Mouse (Mus musculus): Measurements from ENCODE around the gene Gnaz. TPM values are rescaled to one million over a fixed set of nuclear protein-coding genes. Genes with fewer than 3 reads are reported as not detected.
A peak's percentile ranks its signal among the peaks of the same experiment; 100 is the strongest.

Gene Gnaz
- 1.7 and 2.4 TPM in 2 replicates for polyA plus RNA-seq (2012; rRNA removed)

- TF ChIP-seq POLR2A (IDR thresholded peaks at IDR 0.05; ENCODE audit: low read depth, low read length) (no peak), CTCF (IDR thresholded peaks at IDR 0.05; ENCODE audit: extremely low read depth, insufficient read length, insufficient replicate concordance, low read depth, low read length) (peak; percentile 29; the same call in 1 of the 2 replicates)
- Histone ChIP-seq H3K27me3 (ENCODE audit: control insufficient read depth, insufficient read depth, low read length) (0 out of 2 replicates have a peak, but pooled peaks cover 5% of the 10 kb centered on the region), H3K4me3 (ENCODE audit: low read depth, low read length) (peak within 1 kb of the TSS; percentile 63), H3K27ac (ENCODE audit: insufficient read depth, low read depth, low read length) (no peak within 1 kb of the TSS), H3K4me1 (ENCODE audit: control insufficient read depth, insufficient read depth, insufficient read length, low read length) (0 out of 2 replicates have a peak, but pooled peaks cover 2% of the 10 kb centered on the region), H3K36me3 (ENCODE audit: control insufficient read depth, insufficient read depth, low read length) (no peaks in the 10 kb centered on the region)
- WGBS: under 1% methylated on average over 82 of the region's 83 CpGs
Observed at GRCm38 (mm10) chr10:74966850-74967451, at the start of gene Gnaz. TSS of gene Gnaz (plus strand) at chr10:74967177.

- Histone ChIP-seq H3K36me3 (ENCODE audit: control insufficient read depth, insufficient read depth, low read length) (no peaks in the 10 kb centered on the region), H3K27me3 (ENCODE audit: control insufficient read depth, insufficient read depth, low read length) (no peaks in the 10 kb centered on the region), H3K27ac (ENCODE audit: insufficient read depth, low read depth, low read length) (no peak overlapping the region), H3K4me1 (ENCODE audit: control insufficient read depth, insufficient read depth, insufficient read length, low read length) (no peaks in the 10 kb centered on the region), H3K4me3 (ENCODE audit: low read depth, low read length) (no peak overlapping the region)
- WGBS: 26% methylated on average over 5 of the region's 5 CpGs
- TF ChIP-seq CTCF (IDR thresholded peaks at IDR 0.05; ENCODE audit: extremely low read depth, insufficient read length, insufficient replicate concordance, low read depth, low read length) (no peak), POLR2A (IDR thresholded peaks at IDR 0.05; ENCODE audit: low read depth, low read length) (no peak)
Observed at GRCm38 (mm10) chr10:74919277-74919676, 47.7 kb upstream of the Gnaz start.

- WGBS: 16% methylated on average over 17 of the region's 17 CpGs
- Histone ChIP-seq H3K4me3 (ENCODE audit: low read depth, low read length) (no peak overlapping the region), H3K27ac (ENCODE audit: insufficient read depth, low read depth, low read length) (no peak overlapping the region), H3K36me3 (ENCODE audit: control insufficient read depth, insufficient read depth, low read length) (no peaks in the 10 kb centered on the region), H3K27me3 (ENCODE audit: control insufficient read depth, insufficient read depth, low read length) (no peaks in the 10 kb centered on the region), H3K4me1 (ENCODE audit: control insufficient read depth, insufficient read depth, insufficient read length, low read length) (peaks cover 4% of the 10 kb centered on the region; the same call in 1 of the 2 replicates)
- TF ChIP-seq CTCF (IDR thresholded peaks at IDR 0.05; ENCODE audit: extremely low read depth, insufficient read length, insufficient replicate concordance, low read depth, low read length) (peak; percentile 81), POLR2A (IDR thresholded peaks at IDR 0.05; ENCODE audit: low read depth, low read length) (no peak)
Observed at GRCm38 (mm10) chr10:74920853-74921567, 46.0 kb upstream of the Gnaz start.

- no peak for TF ChIP-seq POLR2A (IDR thresholded peaks at IDR 0.05; ENCODE audit: low read depth, low read length)
- TF ChIP-seq CTCF (IDR thresholded peaks at IDR 0.05; ENCODE audit: extremely low read depth, insufficient read length, insufficient replicate concordance, low read depth, low read length): no peak
- H3K27ac ChIP-seq (ENCODE audit: insufficient read depth, low read depth, low read length): no peak overlapping the region
- WGBS: 79% methylated on average over 11 of the region's 11 CpGs
- H3K4me1 ChIP-seq (ENCODE audit: control insufficient read depth, insufficient read depth, insufficient read length, low read length): peaks cover 4% of the 10 kb centered on the region; the same call in 1 of the 2 replicates
- H3K4me3 ChIP-seq (ENCODE audit: low read depth, low read length): no peak overlapping the region
- no peaks in the 10 kb centered on the region for H3K27me3 ChIP-seq (ENCODE audit: control insufficient read depth, insufficient read depth, low read length)
- H3K36me3 ChIP-seq (ENCODE audit: control insufficient read depth, insufficient read depth, low read length): no peaks in the 10 kb centered on the region
Observed at GRCm38 (mm10) chr10:74921614-74922013, 45.4 kb upstream of the Gnaz start.

- H3K27ac ChIP-seq (ENCODE audit: insufficient read depth, low read depth, low read length): no peak overlapping the region
- TF ChIP-seq CTCF (IDR thresholded peaks at IDR 0.05; ENCODE audit: extremely low read depth, insufficient read length, insufficient replicate concordance, low read depth, low read length): peak; percentile 44; the same call in 1 of the 2 replicates
- no peak for TF ChIP-seq POLR2A (IDR thresholded peaks at IDR 0.05; ENCODE audit: low read depth, low read length)
- WGBS: 32% methylated on average over 6 of the region's 6 CpGs
- H3K36me3 ChIP-seq (ENCODE audit: control insufficient read depth, insufficient read depth, low read length): no peaks in the 10 kb centered on the region
- peaks cover 4% of the 10 kb centered on the region; the same call in 1 of the 2 replicates for H3K4me1 ChIP-seq (ENCODE audit: control insufficient read depth, insufficient read depth, insufficient read length, low read length)
- H3K27me3 ChIP-seq (ENCODE audit: control insufficient read depth, insufficient read depth, low read length): no peaks in the 10 kb centered on the region
- no peak overlapping the region for H3K4me3 ChIP-seq (ENCODE audit: low read depth, low read length)
Observed at GRCm38 (mm10) chr10:74922763-74923162, 44.2 kb upstream of the Gnaz start.

- Histone ChIP-seq H3K27me3 (ENCODE audit: control insufficient read depth, insufficient read depth, low read length) (no peaks in the 10 kb centered on the region), H3K36me3 (ENCODE audit: control insufficient read depth, insufficient read depth, low read length) (no peaks in the 10 kb centered on the region), H3K4me3 (ENCODE audit: low read depth, low read length) (no peak overlapping the region), H3K4me1 (ENCODE audit: control insufficient read depth, insufficient read depth, insufficient read length, low read length) (peaks cover 4% of the 10 kb centered on the region; the same call in 1 of the 2 replicates), H3K27ac (ENCODE audit: insufficient read depth, low read depth, low read length) (no peak overlapping the region)
- TF ChIP-seq CTCF (IDR thresholded peaks at IDR 0.05; ENCODE audit: extremely low read depth, insufficient read length, insufficient replicate concordance, low read depth, low read length) (no peak), POLR2A (IDR thresholded peaks at IDR 0.05; ENCODE audit: low read depth, low read length) (no peak)
- WGBS: 85% methylated on average over 14 of the region's 14 CpGs
Observed at GRCm38 (mm10) chr10:74924274-74924673, 42.7 kb upstream of the Gnaz start.

GRCm38 (mm10) chr10:74925324-74925723 is 41.7 kb upstream of the Gnaz start:
- 9% methylated on average over 21 of the region's 21 CpGs for WGBS
- TF ChIP-seq POLR2A (IDR thresholded peaks at IDR 0.05; ENCODE audit: low read depth, low read length) (no peak), CTCF (IDR thresholded peaks at IDR 0.05; ENCODE audit: extremely low read depth, insufficient read length, insufficient replicate concordance, low read depth, low read length) (peak; percentile 21; the same call in 1 of the 2 replicates)
- Histone ChIP-seq H3K4me1 (ENCODE audit: control insufficient read depth, insufficient read depth, insufficient read length, low read length) (peaks cover 4% of the 10 kb centered on the region; the same call in 1 of the 2 replicates), H3K36me3 (ENCODE audit: control insufficient read depth, insufficient read depth, low read length) (no peaks in the 10 kb centered on the region), H3K27ac (ENCODE audit: insufficient read depth, low read depth, low read length) (no peak overlapping the region), H3K4me3 (ENCODE audit: low read depth, low read length) (no peak overlapping the region), H3K27me3 (ENCODE audit: control insufficient read depth, insufficient read depth, low read length) (no peaks in the 10 kb centered on the region)
